Mouse (Mus musculus): ENCODE results near the gene Gm10197. TPM values are rescaled to one million over a fixed set of nuclear protein-coding genes. Genes with fewer than 3 reads are reported as not detected.

Gm10197 gene
- polyA plus RNA-seq, 1 experiment from 2014 or later, result not detected

DNA sequence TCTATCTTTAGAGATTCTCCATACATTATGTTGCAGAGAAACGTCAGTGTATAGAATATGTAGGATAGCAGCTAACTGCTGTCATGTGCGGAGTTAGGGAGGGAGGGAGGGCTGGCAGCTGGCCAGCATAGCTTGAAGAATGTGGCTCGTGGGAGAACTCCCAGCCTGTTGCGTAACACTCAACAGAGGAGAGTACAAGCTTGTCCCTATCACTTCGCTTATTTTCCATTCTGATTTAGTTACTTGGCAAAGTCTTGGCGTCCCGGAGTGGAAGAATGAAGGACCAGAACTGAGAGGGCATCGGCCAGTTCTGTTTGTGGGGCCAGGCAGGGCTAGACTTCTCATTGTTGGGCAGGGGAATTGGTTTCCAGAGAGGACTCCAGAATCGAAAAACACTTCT is 6.6 kb downstream of the Gm10197 start:
- no peak overlapping the region for H3K27ac ChIP-seq
- no peaks in the 10 kb centered on the region for H3K9me3 ChIP-seq
- no peak overlapping the region for H3K4me3 ChIP-seq
- peaks cover 13% of the 10 kb centered on the region; the same call in 1 of the 2 replicates for H3K4me1 ChIP-seq (replicated peaks)
- no peaks in the 10 kb centered on the region for H3K27me3 ChIP-seq (ENCODE audit: insufficient read depth, poor library complexity, severe bottlenecking)
- WGBS, result 68% methylated on average over 9 of the region's 9 CpGs
- no peaks in the 10 kb centered on the region; the same call in 1 of the 2 replicates for H3K36me3 ChIP-seq
- no peak for DNase-seq (ENCODE audit: low spot score)

DNA sequence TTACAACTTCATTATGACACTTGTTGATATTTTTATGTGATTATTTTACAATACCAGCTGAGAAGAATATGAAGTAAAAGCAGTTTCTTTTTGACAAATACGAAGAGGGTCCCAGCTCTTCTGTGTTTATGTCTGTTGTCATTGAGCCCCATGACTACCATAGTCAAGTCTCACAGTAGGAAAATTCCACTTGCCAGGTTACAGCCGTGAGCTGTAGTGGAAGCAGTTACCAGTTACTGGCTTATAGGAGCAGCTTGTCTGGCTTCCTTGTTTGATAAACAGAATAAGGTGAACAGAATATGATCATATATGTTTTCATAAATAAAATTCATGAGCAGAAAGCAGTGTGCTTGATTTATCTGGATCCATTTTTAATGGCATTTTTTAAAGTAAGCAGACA is 7.0 kb downstream of the Gm10197 start:
- no peaks in the 10 kb centered on the region for H3K27me3 ChIP-seq (ENCODE audit: insufficient read depth, poor library complexity, severe bottlenecking)
- no peaks in the 10 kb centered on the region for H3K36me3 ChIP-seq
- no peaks in the 10 kb centered on the region for H3K9me3 ChIP-seq
- H3K27ac ChIP-seq, result no peak overlapping the region
- H3K4me1 ChIP-seq (replicated peaks), result peaks cover 15% of the 10 kb centered on the region
- WGBS, result 87% methylated on average over 2 of the region's 2 CpGs
- no peak for DNase-seq (ENCODE audit: low spot score)
- no peak overlapping the region for H3K4me3 ChIP-seq

DNA sequence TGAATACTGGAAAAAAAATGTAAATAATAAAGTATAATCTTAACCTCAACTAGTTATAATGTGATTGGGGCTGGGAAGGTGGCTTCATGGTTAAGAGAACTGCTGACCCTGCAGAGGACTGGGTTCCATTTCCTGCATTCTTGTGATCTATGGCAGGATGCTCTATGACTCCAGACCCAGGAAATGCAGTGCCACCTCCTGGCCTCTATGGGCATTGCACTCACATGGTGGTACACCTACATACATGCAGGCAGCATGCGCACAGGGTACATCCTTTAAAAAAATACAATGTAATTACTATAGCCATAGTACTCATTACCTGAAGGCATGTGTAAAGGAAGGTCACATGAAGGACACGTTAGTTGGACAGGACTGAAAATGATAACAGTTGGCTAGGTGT is 8.6 kb downstream of the Gm10197 start:
- Histone ChIP-seq H3K36me3 (no peaks in the 10 kb centered on the region), H3K4me3 (no peak overlapping the region), H3K27ac (no peak overlapping the region), H3K4me1 (replicated peaks) (peaks cover 14% of the 10 kb centered on the region), H3K9me3 (no peaks in the 10 kb centered on the region), H3K27me3 (ENCODE audit: insufficient read depth, poor library complexity, severe bottlenecking) (no peaks in the 10 kb centered on the region)
- WGBS, result 48% methylated on average over 2 of the region's 2 CpGs
- DNase-seq (ENCODE audit: low spot score), result no peak

DNA sequence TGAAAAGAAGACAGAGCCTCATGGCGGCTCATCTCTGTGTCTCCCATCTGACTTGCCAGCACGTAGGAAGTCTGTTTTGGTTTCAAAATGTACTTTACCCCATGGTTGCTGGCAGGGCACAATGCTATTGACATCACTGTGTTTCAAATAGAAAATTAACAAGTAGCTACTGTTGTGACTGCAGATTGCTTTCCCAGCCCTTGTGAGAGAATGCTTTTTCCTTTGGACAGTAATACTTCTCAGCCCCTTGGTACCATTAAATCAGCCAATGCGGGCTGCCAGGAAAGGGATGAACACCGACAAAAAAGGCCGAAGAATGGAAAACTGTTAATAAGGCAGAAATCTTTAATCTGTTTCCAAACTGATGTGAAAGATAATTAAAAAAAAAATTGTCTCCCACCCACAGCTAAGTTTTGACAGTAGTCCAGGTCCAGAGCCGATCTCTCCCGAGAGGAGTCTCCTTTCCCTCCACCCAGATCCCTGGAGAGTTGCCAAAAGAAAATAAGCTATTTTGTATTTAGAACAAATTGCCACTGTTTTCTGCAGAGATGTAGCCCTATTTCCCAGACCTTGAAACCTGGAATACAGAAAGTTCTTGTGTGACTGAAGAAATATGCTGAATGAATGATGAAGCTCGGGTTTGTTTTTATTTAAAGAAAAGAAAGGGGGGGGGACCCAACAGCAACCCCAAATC is 11.2 kb downstream of the Gm10197 start:
- H3K27ac ChIP-seq, result no peak overlapping the region
- DNase-seq (ENCODE audit: low spot score), result no peak

DNA sequence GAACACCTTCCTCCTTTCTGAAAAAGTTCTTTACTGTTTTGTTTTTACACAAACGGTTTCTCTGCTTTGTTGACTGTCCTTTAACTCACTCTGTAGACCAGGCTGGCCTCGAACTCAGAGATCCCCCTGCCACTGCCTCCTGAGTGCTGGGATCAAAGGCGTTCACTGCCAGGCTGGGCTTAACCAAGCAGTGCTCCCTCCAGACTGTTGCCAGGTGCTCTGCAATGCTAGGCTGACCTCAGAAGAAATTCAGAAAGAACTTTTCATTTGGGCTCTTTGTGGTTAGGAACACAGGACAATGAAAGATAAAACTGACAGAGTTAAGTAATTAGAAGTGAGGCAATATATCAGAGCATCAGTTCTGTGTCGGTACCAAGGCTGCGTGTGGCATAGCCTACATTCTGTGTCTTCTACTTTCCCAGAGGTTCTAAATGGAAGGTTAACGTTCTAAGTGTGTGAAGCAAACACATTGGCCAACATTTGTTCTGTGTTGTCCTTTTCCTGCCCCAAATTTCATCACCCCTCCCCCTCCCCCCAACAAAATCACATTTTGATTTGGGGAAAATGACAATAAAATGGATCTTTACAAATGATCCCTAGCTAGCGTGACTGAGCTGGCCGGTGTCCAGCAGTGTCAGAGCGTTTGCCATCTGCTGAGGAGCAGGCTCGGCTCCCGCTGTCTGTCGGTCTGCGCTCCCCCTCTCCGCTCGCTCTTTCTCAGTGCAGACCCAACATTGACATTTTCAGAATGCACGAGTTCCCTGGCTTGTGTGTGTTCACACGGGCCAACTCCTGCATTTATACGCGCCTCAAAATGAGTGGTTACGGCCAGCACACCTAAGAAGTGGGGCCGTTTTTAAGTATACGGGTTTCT is 12.2 kb downstream of the Gm10197 start:
- H3K36me3 ChIP-seq, result peaks cover 14% of the 10 kb centered on the region; the same call in 1 of the 2 replicates
- no peaks in the 10 kb centered on the region for H3K27me3 ChIP-seq (ENCODE audit: insufficient read depth, poor library complexity, severe bottlenecking)
- no peak overlapping the region for H3K4me3 ChIP-seq
- no peaks in the 10 kb centered on the region for H3K9me3 ChIP-seq
- no peak for DNase-seq (ENCODE audit: low spot score)
- 80% methylated on average over 22 of the region's 22 CpGs for WGBS
- H3K4me1 ChIP-seq (replicated peaks), result peaks cover 9% of the 10 kb centered on the region
- H3K27ac ChIP-seq, result 0 out of 2 replicates have a peak overlapping the region, but pooled peaks have one; percentile 23

More for the DNA sequence above, 11.2 kb downstream of the Gm10197 start:
- Histone ChIP-seq H3K4me1 (replicated peaks) (peaks cover 9% of the 10 kb centered on the region), H3K9me3 (no peaks in the 10 kb centered on the region), H3K4me3 (no peak overlapping the region), H3K27me3 (ENCODE audit: insufficient read depth, poor library complexity, severe bottlenecking) (no peaks in the 10 kb centered on the region), H3K36me3 (peaks cover 14% of the 10 kb centered on the region; the same call in 1 of the 2 replicates)
- 85% methylated on average over 8 of the region's 8 CpGs for WGBS

DNA sequence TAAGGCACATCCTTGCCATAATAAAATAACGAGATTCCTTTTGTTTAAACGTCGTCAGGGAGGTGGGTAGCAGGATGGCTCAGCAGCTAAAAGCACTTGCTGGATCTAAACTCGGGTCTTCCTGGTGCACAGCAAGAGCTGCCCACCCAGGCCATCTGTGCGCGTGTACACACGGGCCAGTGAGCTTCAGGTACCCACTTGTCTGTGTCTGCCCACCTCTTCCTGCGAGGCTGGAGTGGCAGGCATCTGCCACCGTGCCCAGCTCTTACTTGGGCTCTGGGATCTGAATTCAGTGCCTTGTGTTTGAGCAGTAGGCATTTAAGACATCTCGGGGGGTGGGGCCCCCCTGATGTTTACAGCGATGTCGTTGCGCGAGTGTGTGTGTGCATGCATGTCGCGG is 16.5 kb downstream of the Gm10197 start:
- Histone ChIP-seq H3K4me3 (no peak overlapping the region), H3K27me3 (ENCODE audit: insufficient read depth, poor library complexity, severe bottlenecking) (no peaks in the 10 kb centered on the region), H3K4me1 (replicated peaks) (peaks cover 9% of the 10 kb centered on the region), H3K9me3 (no peaks in the 10 kb centered on the region), H3K36me3 (peaks cover 30% of the 10 kb centered on the region), H3K27ac (no peak overlapping the region)
- DNase-seq (ENCODE audit: low spot score), result no peak
- WGBS, result 90% methylated on average over 16 of the region's 16 CpGs

DNA sequence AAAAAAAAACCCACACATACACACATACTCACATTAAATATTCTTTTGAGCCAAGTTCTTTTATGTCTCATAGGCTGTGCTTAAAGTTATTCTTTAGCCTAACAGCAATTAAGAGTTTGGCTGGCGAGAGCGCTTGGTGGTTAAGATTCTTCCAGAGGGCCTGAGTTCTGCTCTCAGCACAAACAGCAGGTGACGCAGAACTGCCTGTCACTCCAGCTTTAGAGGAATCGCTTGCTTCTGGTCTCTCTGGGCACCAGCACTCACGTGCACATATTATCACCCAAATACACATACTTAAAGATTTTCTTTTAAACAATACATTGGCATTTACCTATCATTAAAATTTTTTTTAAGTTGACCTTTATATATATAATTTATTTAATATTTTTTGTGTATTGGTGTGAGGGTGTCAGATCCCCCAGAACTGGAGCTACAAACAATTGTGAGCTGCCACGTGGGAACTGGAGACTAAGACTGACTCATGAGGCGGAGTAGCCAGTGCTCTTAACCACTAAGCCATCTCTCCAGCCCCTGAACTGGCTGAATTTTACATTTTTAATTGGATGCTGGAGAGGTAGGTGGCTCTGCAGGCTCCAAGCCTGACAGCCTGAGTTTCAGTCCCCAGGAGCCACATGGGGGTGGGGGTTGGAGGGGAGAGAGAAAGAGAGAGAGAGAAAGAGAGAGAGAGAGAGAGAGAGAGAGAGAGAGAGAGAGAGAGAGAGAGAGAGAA is 17.1 kb downstream of the Gm10197 start:
- peaks cover 4% of the 10 kb centered on the region for H3K4me1 ChIP-seq (replicated peaks)
- H3K9me3 ChIP-seq, result no peaks in the 10 kb centered on the region
- H3K4me3 ChIP-seq, result no peak overlapping the region
- no peaks in the 10 kb centered on the region for H3K27me3 ChIP-seq (ENCODE audit: insufficient read depth, poor library complexity, severe bottlenecking)
- peaks cover 36% of the 10 kb centered on the region for H3K36me3 ChIP-seq
- no peak for DNase-seq (ENCODE audit: low spot score)
- 84% methylated on average over 7 of the region's 7 CpGs for WGBS
- no peak overlapping the region for H3K27ac ChIP-seq

DNA sequence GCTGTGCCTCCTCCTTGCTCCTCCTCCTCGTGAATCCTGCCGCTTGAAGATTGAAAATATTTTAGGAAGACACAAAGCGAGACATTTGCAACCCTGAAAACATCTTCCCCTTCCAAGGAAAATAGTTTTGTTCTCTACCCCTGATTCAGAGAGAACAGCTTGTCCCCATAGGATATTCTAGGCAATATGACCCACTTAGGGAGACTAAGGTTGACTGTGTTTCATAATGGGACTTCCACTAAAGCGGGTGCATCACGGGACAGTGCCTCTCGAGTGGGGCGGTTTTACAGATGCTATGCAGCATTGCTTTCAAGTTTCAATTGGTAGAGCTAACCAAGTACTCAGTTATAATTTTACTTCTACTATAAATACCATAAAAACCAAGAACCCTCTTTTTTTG is 17.7 kb downstream of the Gm10197 start:
- H3K27me3 ChIP-seq (ENCODE audit: insufficient read depth, poor library complexity, severe bottlenecking), result no peaks in the 10 kb centered on the region
- no peaks in the 10 kb centered on the region for H3K4me1 ChIP-seq (replicated peaks)
- H3K9me3 ChIP-seq, result no peaks in the 10 kb centered on the region
- peaks cover 36% of the 10 kb centered on the region for H3K36me3 ChIP-seq
- WGBS, result 92% methylated on average over 7 of the region's 7 CpGs
- no peak overlapping the region for H3K4me3 ChIP-seq
- no peak for DNase-seq (ENCODE audit: low spot score)
- H3K27ac ChIP-seq, result no peak overlapping the region

DNA sequence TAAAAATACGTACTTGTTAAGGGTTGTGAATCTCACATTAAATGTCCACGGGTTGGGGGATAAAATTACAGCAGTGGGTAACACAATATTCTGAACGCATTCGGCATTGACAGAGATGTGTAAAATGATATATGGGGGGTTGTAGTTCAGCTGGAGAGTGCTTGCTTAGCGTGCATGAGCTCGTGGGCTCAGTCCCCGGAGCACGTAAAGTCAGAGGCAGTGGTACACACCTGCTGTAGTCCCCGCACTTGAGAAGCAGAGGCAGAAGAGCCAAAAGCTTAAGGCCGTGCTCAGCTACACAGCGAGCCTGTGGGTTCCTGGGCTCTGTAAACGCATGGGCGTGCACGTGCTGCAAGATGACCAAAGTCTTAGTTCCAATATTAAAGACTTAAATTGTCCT is 25.8 kb downstream of the Gm10197 start:
- Histone ChIP-seq H3K9me3 (no peaks in the 10 kb centered on the region), H3K27ac (0 out of 2 replicates have a peak overlapping the region, but pooled peaks have one; percentile 25), H3K27me3 (ENCODE audit: insufficient read depth, poor library complexity, severe bottlenecking) (no peaks in the 10 kb centered on the region), H3K4me3 (no peak overlapping the region), H3K36me3 (peaks cover 28% of the 10 kb centered on the region), H3K4me1 (replicated peaks) (peaks cover 26% of the 10 kb centered on the region)
- WGBS, result 82% methylated on average over 14 of the region's 14 CpGs
- no peak for DNase-seq (ENCODE audit: low spot score)

DNA sequence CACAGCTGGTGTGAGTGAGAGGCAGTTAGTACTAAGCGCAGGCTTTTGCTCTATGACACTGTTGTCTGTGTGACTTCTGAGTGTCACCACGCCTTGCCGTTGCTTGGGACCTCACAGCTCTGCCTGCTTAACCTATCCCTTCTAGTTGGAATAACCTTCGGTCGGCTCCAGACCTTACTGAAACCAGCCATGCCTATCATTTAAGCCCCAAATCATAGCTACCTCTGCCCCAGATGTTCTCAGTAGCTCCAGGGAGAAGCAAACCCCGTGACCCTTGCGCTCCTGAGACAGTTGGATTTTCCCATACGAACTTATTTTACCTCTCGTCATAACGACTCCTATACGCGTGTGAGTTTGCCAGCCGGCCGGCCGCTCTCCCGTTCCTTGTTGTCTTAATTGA is 27.5 kb downstream of the Gm10197 start:
- 88% methylated on average over 16 of the region's 16 CpGs for WGBS
- DNase-seq (ENCODE audit: low spot score), result no peak
- H3K9me3 ChIP-seq, result no peaks in the 10 kb centered on the region
- H3K27ac ChIP-seq, result no peak overlapping the region
- no peak overlapping the region for H3K4me3 ChIP-seq
- no peaks in the 10 kb centered on the region for H3K27me3 ChIP-seq (ENCODE audit: insufficient read depth, poor library complexity, severe bottlenecking)
- H3K4me1 ChIP-seq (replicated peaks), result peaks cover 32% of the 10 kb centered on the region
- H3K36me3 ChIP-seq, result peaks cover 19% of the 10 kb centered on the region

DNA sequence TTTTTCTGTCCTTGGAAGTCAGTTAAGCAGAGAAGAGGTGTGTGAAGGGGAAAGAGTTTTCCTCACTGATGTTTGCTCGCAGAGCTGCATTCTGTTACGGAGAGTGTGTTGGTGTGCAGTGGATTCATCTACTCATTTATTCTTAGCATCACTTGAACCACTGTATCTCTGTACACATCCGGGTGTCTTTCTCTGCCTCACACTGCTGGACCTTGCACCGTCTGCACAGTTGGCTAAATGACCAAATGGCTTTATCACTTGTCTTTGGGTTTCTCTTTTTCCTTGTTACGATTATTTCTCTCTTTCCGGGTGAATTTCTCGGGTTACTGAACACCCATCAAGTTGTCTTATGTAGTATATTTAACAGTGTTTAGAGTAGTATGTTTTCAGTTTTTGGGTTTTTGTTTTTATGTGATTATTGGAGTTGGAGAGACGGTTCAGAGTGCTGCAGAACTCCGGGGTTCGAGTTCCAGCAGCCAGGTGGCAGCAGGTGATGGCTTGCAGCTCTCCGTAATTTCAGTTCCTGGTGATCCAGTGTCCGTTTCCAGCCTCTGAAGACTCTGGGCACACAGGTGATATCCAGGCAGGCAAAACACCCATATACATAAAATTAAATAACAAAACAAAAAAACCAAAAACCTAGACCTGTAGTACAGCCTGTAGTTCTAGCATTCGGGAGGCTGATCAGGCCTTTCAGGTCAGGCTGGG is 28.2 kb downstream of the Gm10197 start:
- Histone ChIP-seq H3K27ac (no peak overlapping the region), H3K27me3 (ENCODE audit: insufficient read depth, poor library complexity, severe bottlenecking) (no peaks in the 10 kb centered on the region), H3K9me3 (no peaks in the 10 kb centered on the region), H3K36me3 (peaks cover 19% of the 10 kb centered on the region), H3K4me1 (replicated peaks) (peaks cover 32% of the 10 kb centered on the region), H3K4me3 (no peak overlapping the region)
- 89% methylated on average over 13 of the region's 13 CpGs for WGBS
- no peak for DNase-seq (ENCODE audit: low spot score)

DNA sequence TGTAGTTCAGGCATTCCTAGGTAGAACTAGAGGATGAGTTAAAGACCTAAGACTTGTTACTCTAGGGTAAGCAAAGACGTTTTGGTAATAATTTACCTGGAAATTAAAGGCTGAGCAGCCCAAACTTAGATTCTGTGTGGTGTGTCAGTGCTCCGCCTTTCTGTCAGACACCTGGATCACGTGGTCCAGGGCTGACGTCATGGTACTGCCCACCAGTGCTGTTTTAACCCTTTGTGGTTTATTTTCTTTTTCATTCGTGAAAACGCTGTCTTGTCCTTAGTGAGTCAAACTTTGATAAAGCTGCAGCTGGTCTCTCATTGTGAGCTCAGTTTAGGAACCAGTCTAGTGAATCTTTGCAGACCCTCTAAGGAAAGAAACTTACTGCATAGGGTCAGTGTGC is 31.1 kb downstream of the Gm10197 start:
- Histone ChIP-seq H3K9me3 (no peaks in the 10 kb centered on the region), H3K4me1 (replicated peaks) (peaks cover 23% of the 10 kb centered on the region), H3K36me3 (peaks cover 33% of the 10 kb centered on the region), H3K4me3 (no peak overlapping the region), H3K27ac (no peak overlapping the region), H3K27me3 (ENCODE audit: insufficient read depth, poor library complexity, severe bottlenecking) (no peaks in the 10 kb centered on the region)
- no peak for DNase-seq (ENCODE audit: low spot score)
- WGBS, result 32% methylated on average over 6 of the region's 6 CpGs

Data from hindbrain, embryonic 10.5 days (tissue).